Mouse (Mus musculus) lung, postnatal 0 days (tissue): Measurements from ENCODE around the gene Idh2. TPM values are rescaled to one million over a fixed set of nuclear protein-coding genes. Genes with fewer than 3 reads are reported as not detected.

Experiments used
- ATAC-seq: fragments of 200-750 bp; cut with Nextera tagmentation; 2 replicates; pipeline ENCODE4 v1.8.0; 2017; ENCODE audit warnings: moderate library complexity
- DNase-seq: peaks from one replicate; pipeline ENCODE4 v3.0.0-alpha.2; 2016; ENCODE audit warnings: low spot score
- H3K27ac ChIP-seq: fragments of 300-500 bp; sonication (generic); 2 replicates; pipeline ENCODE4 v1.5.1; 2014; ENCODE audit warnings: antibody characterized with exemption, mild to moderate bottlenecking, low read length, mixed read lengths
- H3K27me3 ChIP-seq: fragments of 300-500 bp; sonication (generic); replicated peaks from 2 replicates; pipeline ENCODE4 v1.6.1; 2014; ENCODE audit warnings: low read length, mixed read lengths; ENCODE audit not compliant: insufficient read depth
- H3K36me3 ChIP-seq: fragments of 300-500 bp; sonication (generic); 2 replicates; pipeline ENCODE4 v1.6.1; 2014; ENCODE audit warnings: low read length, mixed read lengths; ENCODE audit not compliant: insufficient read depth
- H3K4me1 ChIP-seq: fragments of 300-500 bp; sonication (generic); 2 replicates; pipeline ENCODE4 v1.6.1; 2014; ENCODE audit warnings: antibody characterized with exemption, low read depth, low read length, mixed read lengths; ENCODE audit not compliant: insufficient read depth
- H3K4me2 ChIP-seq: fragments of 300-500 bp; sonication (generic); replicated peaks from 2 replicates; pipeline ENCODE4 v1.6.1; 2014; ENCODE audit warnings: low read depth, mild to moderate bottlenecking, low read length, moderate library complexity, mixed read lengths
- H3K4me3 ChIP-seq: fragments of 300-500 bp; sonication (generic); 2 replicates; pipeline ENCODE4 v1.5.1; 2014; ENCODE audit warnings: low read depth, low read length
- H3K9ac ChIP-seq: fragments of 300-500 bp; sonication (generic); replicated peaks from 2 replicates; pipeline ENCODE4 v1.6.1; 2014; ENCODE audit warnings: low read depth, mild to moderate bottlenecking
- H3K9me3 ChIP-seq: fragments of 300-500 bp; sonication (generic); 2 replicates; pipeline ENCODE4 v1.6.1; 2016; ENCODE audit warnings: low read length, mixed read lengths
- CTCF ChIP-seq: IDR thresholded peaks from 2 replicates; pipeline ENCODE4 v1.5.1; 2016; ENCODE audit warnings: antibody characterized with exemption, mild to moderate bottlenecking
- EP300 ChIP-seq: IDR thresholded peaks from 2 replicates; pipeline ENCODE4 v1.6.1; 2016; ENCODE audit warnings: antibody characterized with exemption, mild to moderate bottlenecking, control low read depth
- WGBS: fragments of 180-500 bp; shearing (Covaris S2); extraction: QIAGEN DNeasy Blood & Tissue Kit; methylation state at CpG from one replicate; pipeline ENCODE4 v1.1.7; 2014; 5-methylcytosine and 5-hydroxymethylcytosine counted together
- polyA plus RNA-seq: library from polyadenylated mRNA; unstranded; fragments of >200 nt; fragmentation: Nextera tagmentation; extraction: Ambion mirVana; gene quantifications from 2 replicates; pipeline ENCODE4 v1.2.1, GENCODE M21; 2015

Idh2 gene
- polyA plus RNA-seq, 1 experiment from 2014 or later = 296 TPM

GRCm38 (mm10) chr7:80130344-80131055 is 15.3 kb upstream of the Idh2 start:
- peak; percentile 45 for DNase-seq
- Histone ChIP-seq H3K4me1 (peaks cover 7% of the 10 kb centered on the region; the same call in 1 of the 2 replicates), H3K27me3 (no peaks in the 10 kb centered on the region), H3K27ac (no peak overlapping the region), H3K4me3 (no peak overlapping the region), H3K4me2 (no peak overlapping the region), H3K9me3 (no peaks in the 10 kb centered on the region), H3K36me3 (no peaks in the 10 kb centered on the region), H3K9ac (no peak overlapping the region)
- 39% methylated on average over 12 of the region's 12 CpGs for WGBS
- TF ChIP-seq EP300 (no peak), CTCF (no peak)
- ATAC-seq = peak; percentile 11; the same call in 1 of the 2 replicates

GRCm38 (mm10) chr7:80129278-80129677 is 14.1 kb upstream of the Idh2 start:
- Histone ChIP-seq H3K36me3 (no peaks in the 10 kb centered on the region), H3K9me3 (no peaks in the 10 kb centered on the region), H3K9ac (no peak overlapping the region), H3K27ac (no peak overlapping the region), H3K27me3 (no peaks in the 10 kb centered on the region), H3K4me1 (peaks cover 6% of the 10 kb centered on the region; the same call in 1 of the 2 replicates), H3K4me2 (no peak overlapping the region), H3K4me3 (no peak overlapping the region)
- no peak for DNase-seq
- TF ChIP-seq EP300 (no peak), CTCF (no peak)
- WGBS = 45% methylated on average over 4 of the region's 4 CpGs
- peak; percentile 24; the same call in 1 of the 2 replicates for ATAC-seq

GRCm38 (mm10) chr7:80123672-80124071 is 8.5 kb upstream of the Idh2 start:
- no peaks in the 10 kb centered on the region for H3K9me3 ChIP-seq
- H3K9ac ChIP-seq = no peak overlapping the region
- ATAC-seq (no peak), DNase-seq (no peak)
- WGBS = 84% methylated on average over 2 of the region's 2 CpGs
- H3K27ac ChIP-seq = no peak overlapping the region
- no peak overlapping the region for H3K4me2 ChIP-seq
- H3K36me3 ChIP-seq = no peaks in the 10 kb centered on the region
- no peaks in the 10 kb centered on the region for H3K27me3 ChIP-seq
- no peak for TF ChIP-seq CTCF
- H3K4me3 ChIP-seq = no peak overlapping the region
- no peaks in the 10 kb centered on the region for H3K4me1 ChIP-seq

- Histone ChIP-seq H3K4me3 (no peak overlapping the region), H3K27ac (no peak overlapping the region), H3K36me3 (no peaks in the 10 kb centered on the region), H3K9me3 (no peaks in the 10 kb centered on the region), H3K4me1 (no peaks in the 10 kb centered on the region), H3K9ac (no peak overlapping the region), H3K4me2 (no peak overlapping the region), H3K27me3 (no peaks in the 10 kb centered on the region)
- DNase-seq (peak; percentile 54), ATAC-seq (no peak)
- TF ChIP-seq CTCF (no peak), EP300 (no peak)
- 32% methylated on average over 4 of the region's 4 CpGs for WGBS
Observed at GRCm38 (mm10) chr7:80123115-80123514, 7.9 kb upstream of the Idh2 start.

GRCm38 (mm10) chr7:80121083-80121482 is 5.9 kb upstream of the Idh2 start:
- no peak for TF ChIP-seq CTCF
- TF ChIP-seq EP300 = peak; percentile 90
- Histone ChIP-seq H3K9me3 (no peaks in the 10 kb centered on the region), H3K9ac (no peak overlapping the region), H3K4me2 (no peak overlapping the region), H3K27me3 (no peaks in the 10 kb centered on the region), H3K4me1 (no peaks in the 10 kb centered on the region; the same call in 1 of the 2 replicates), H3K4me3 (no peak overlapping the region), H3K36me3 (no peaks in the 10 kb centered on the region), H3K27ac (peak overlapping the region; percentile 21; the same call in 1 of the 2 replicates)
- ATAC-seq (peak; percentile 93), DNase-seq (peak; percentile 89)
- 33% methylated on average over 5 of the region's 5 CpGs for WGBS

GRCm38 (mm10) chr7:80119198-80119597 is 4.0 kb upstream of the Idh2 start:
- ATAC-seq (no peak), DNase-seq (no peak)
- TF ChIP-seq EP300 = no peak
- no peak for TF ChIP-seq CTCF
- no peak overlapping the region for H3K9ac ChIP-seq
- no peaks in the 10 kb centered on the region for H3K36me3 ChIP-seq
- peaks cover 6% of the 10 kb centered on the region; the same call in 1 of the 2 replicates for H3K4me1 ChIP-seq
- 60% methylated on average over 4 of the region's 4 CpGs for WGBS
- no peak overlapping the region for H3K4me2 ChIP-seq
- H3K27ac ChIP-seq = no peak overlapping the region
- H3K4me3 ChIP-seq = no peak overlapping the region
- no peaks in the 10 kb centered on the region for H3K27me3 ChIP-seq
- no peaks in the 10 kb centered on the region for H3K9me3 ChIP-seq
